Mouse (Mus musculus): ENCODE measurements around the gene Marco. TPM values are rescaled to one million over a fixed set of nuclear protein-coding genes. Genes with fewer than 3 reads are reported as not detected.

Marco gene
- polyA plus RNA-seq, 1 experiment = 33.9 TPM

- Histone ChIP-seq H3K36me3 (replicated peaks; ENCODE audit: low read length) (no peaks in the 10 kb centered on the region), H3K4me1 (no peaks in the 10 kb centered on the region), H3K27me3 (replicated peaks) (peaks cover 8% of the 10 kb centered on the region), H3K4me3 (replicated peaks) (no peak overlapping the region), H3K9me3 (no peaks in the 10 kb centered on the region)
- no peak for TF ChIP-seq FLI1 (IDR thresholded peaks at IDR 0.05; ENCODE audit: low read length)
- TF ChIP-seq GATA1 (IDR thresholded peaks at IDR 0.05; ENCODE audit: borderline replicate concordance, low read length) = no peak
Observed at GRCm38 (mm10) chr1:120504046-120504710, 646 bp downstream of the Marco start.

- no peak overlapping the region for H3K4me3 ChIP-seq (replicated peaks)
- no peaks in the 10 kb centered on the region for H3K9me3 ChIP-seq
- no peaks in the 10 kb centered on the region for H3K36me3 ChIP-seq (replicated peaks; ENCODE audit: low read length)
- H3K27me3 ChIP-seq (replicated peaks) = peaks cover 8% of the 10 kb centered on the region
- no peaks in the 10 kb centered on the region for H3K4me1 ChIP-seq
- TF ChIP-seq GATA1 (IDR thresholded peaks at IDR 0.05; ENCODE audit: borderline replicate concordance, low read length) (no peak), FLI1 (IDR thresholded peaks at IDR 0.05; ENCODE audit: low read length) (no peak)
Observed at GRCm38 (mm10) chr1:120501496-120501895, 3.3 kb downstream of the Marco start.

GRCm38 (mm10) chr1:120498036-120498435, 6.8 kb downstream of the Marco start:
- Histone ChIP-seq H3K4me3 (replicated peaks) (no peak overlapping the region), H3K9me3 (no peaks in the 10 kb centered on the region), H3K4me1 (no peaks in the 10 kb centered on the region), H3K36me3 (replicated peaks; ENCODE audit: low read length) (no peaks in the 10 kb centered on the region), H3K27me3 (replicated peaks) (peaks cover 4% of the 10 kb centered on the region)
- TF ChIP-seq GATA1 (IDR thresholded peaks at IDR 0.05; ENCODE audit: borderline replicate concordance, low read length) (no peak), FLI1 (IDR thresholded peaks at IDR 0.05; ENCODE audit: low read length) (no peak)

- Histone ChIP-seq H3K9me3 (no peaks in the 10 kb centered on the region), H3K4me3 (replicated peaks) (no peak overlapping the region), H3K36me3 (replicated peaks; ENCODE audit: low read length) (no peaks in the 10 kb centered on the region), H3K4me1 (peaks cover 7% of the 10 kb centered on the region; the same call in 1 of the 2 replicates), H3K27me3 (replicated peaks) (peaks cover 11% of the 10 kb centered on the region)
- no peak for TF ChIP-seq GATA1 (IDR thresholded peaks at IDR 0.05; ENCODE audit: borderline replicate concordance, low read length)
- no peak for TF ChIP-seq FLI1 (IDR thresholded peaks at IDR 0.05; ENCODE audit: low read length)
Observed at GRCm38 (mm10) chr1:120480937-120481336, 23.9 kb downstream of the Marco start.

- Histone ChIP-seq H3K4me3 (replicated peaks) (no peak overlapping the region), H3K36me3 (replicated peaks; ENCODE audit: low read length) (no peaks in the 10 kb centered on the region), H3K4me1 (peaks cover 21% of the 10 kb centered on the region), H3K27me3 (replicated peaks) (peaks cover 18% of the 10 kb centered on the region), H3K9me3 (no peaks in the 10 kb centered on the region)
- TF ChIP-seq FLI1 (IDR thresholded peaks at IDR 0.05; ENCODE audit: low read length) (no peak), GATA1 (IDR thresholded peaks at IDR 0.05; ENCODE audit: borderline replicate concordance, low read length) (no peak)
Observed at GRCm38 (mm10) chr1:120474825-120475224, 30.0 kb downstream of the Marco start.

GRCm38 (mm10) chr1:120468891-120469290, 35.9 kb downstream of the Marco start:
- peaks cover 11% of the 10 kb centered on the region for H3K4me1 ChIP-seq
- no peak for TF ChIP-seq GATA1 (IDR thresholded peaks at IDR 0.05; ENCODE audit: borderline replicate concordance, low read length)
- TF ChIP-seq FLI1 (IDR thresholded peaks at IDR 0.05; ENCODE audit: low read length) = no peak
- H3K9me3 ChIP-seq = 0 out of 2 replicates have a peak, but pooled peaks cover 5% of the 10 kb centered on the region
- H3K36me3 ChIP-seq (replicated peaks; ENCODE audit: low read length) = no peaks in the 10 kb centered on the region
- no peak overlapping the region for H3K4me3 ChIP-seq (replicated peaks)
- peaks cover 31% of the 10 kb centered on the region for H3K27me3 ChIP-seq (replicated peaks)

GRCm38 (mm10) chr1:120467323-120467722, 37.5 kb downstream of the Marco start:
- H3K4me3 ChIP-seq (replicated peaks) = no peak overlapping the region
- H3K27me3 ChIP-seq (replicated peaks) = peaks cover 32% of the 10 kb centered on the region
- peaks cover 8% of the 10 kb centered on the region for H3K4me1 ChIP-seq
- TF ChIP-seq GATA1 (IDR thresholded peaks at IDR 0.05; ENCODE audit: borderline replicate concordance, low read length) (no peak), FLI1 (IDR thresholded peaks at IDR 0.05; ENCODE audit: low read length) (no peak)
- H3K9me3 ChIP-seq = 0 out of 2 replicates have a peak, but pooled peaks cover 5% of the 10 kb centered on the region
- no peaks in the 10 kb centered on the region for H3K36me3 ChIP-seq (replicated peaks; ENCODE audit: low read length)

- 0 out of 2 replicates have a peak, but pooled peaks cover 5% of the 10 kb centered on the region for H3K9me3 ChIP-seq
- no peak for TF ChIP-seq FLI1 (IDR thresholded peaks at IDR 0.05; ENCODE audit: low read length)
- no peak for TF ChIP-seq GATA1 (IDR thresholded peaks at IDR 0.05; ENCODE audit: borderline replicate concordance, low read length)
- no peak overlapping the region for H3K4me3 ChIP-seq (replicated peaks)
- H3K4me1 ChIP-seq = peaks cover 8% of the 10 kb centered on the region
- H3K36me3 ChIP-seq (replicated peaks; ENCODE audit: low read length) = no peaks in the 10 kb centered on the region
- peaks cover 32% of the 10 kb centered on the region for H3K27me3 ChIP-seq (replicated peaks)
Observed at GRCm38 (mm10) chr1:120466751-120467150, 38.1 kb downstream of the Marco start.

GRCm38 (mm10) chr1:120459032-120459431, 45.8 kb downstream of the Marco start:
- Histone ChIP-seq H3K4me1 (no peaks in the 10 kb centered on the region), H3K27me3 (replicated peaks) (peaks cover 14% of the 10 kb centered on the region), H3K4me3 (replicated peaks) (no peak overlapping the region), H3K9me3 (0 out of 2 replicates have a peak, but pooled peaks cover 4% of the 10 kb centered on the region), H3K36me3 (replicated peaks; ENCODE audit: low read length) (no peaks in the 10 kb centered on the region)
- no peak for TF ChIP-seq FLI1 (IDR thresholded peaks at IDR 0.05; ENCODE audit: low read length)
- TF ChIP-seq GATA1 (IDR thresholded peaks at IDR 0.05; ENCODE audit: borderline replicate concordance, low read length) = no peak

GRCm38 (mm10) chr1:120458524-120458923, 46.3 kb downstream of the Marco start:
- TF ChIP-seq FLI1 (IDR thresholded peaks at IDR 0.05; ENCODE audit: low read length) = no peak
- no peak for TF ChIP-seq GATA1 (IDR thresholded peaks at IDR 0.05; ENCODE audit: borderline replicate concordance, low read length)
- H3K4me3 ChIP-seq (replicated peaks) = no peak overlapping the region
- no peaks in the 10 kb centered on the region for H3K4me1 ChIP-seq
- H3K9me3 ChIP-seq = 0 out of 2 replicates have a peak, but pooled peaks cover 4% of the 10 kb centered on the region
- peaks cover 13% of the 10 kb centered on the region for H3K27me3 ChIP-seq (replicated peaks)
- H3K36me3 ChIP-seq (replicated peaks; ENCODE audit: low read length) = no peaks in the 10 kb centered on the region
